Mouse (Mus musculus): ENCODE measurements around the gene Timm22.
A peak's percentile ranks its signal among the peaks of the same experiment; 100 is the strongest.

Gene Timm22

DNA sequence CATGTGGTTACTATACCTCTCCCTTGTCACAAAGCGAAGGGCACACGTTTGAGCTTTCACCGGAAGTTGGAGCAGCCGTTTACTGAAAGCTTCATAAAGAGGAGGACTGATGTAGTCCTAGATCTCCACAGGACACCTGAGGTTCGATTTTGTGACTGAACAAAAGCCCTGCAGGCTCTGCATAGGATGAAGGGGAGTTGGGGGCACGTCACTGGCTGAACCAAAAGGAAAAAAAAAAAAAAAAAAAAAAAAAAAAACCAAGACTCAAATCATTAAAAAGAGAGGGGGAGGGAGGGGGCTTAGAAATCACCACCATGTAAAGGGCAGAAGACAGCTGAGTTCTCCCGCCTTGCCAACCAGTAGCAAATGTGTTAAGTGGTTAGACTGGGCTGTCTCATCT lies 18.0 kb upstream of the Timm22 start:
- no peak for DNase-seq (ENCODE audit: inconsistent ontology term)

DNA sequence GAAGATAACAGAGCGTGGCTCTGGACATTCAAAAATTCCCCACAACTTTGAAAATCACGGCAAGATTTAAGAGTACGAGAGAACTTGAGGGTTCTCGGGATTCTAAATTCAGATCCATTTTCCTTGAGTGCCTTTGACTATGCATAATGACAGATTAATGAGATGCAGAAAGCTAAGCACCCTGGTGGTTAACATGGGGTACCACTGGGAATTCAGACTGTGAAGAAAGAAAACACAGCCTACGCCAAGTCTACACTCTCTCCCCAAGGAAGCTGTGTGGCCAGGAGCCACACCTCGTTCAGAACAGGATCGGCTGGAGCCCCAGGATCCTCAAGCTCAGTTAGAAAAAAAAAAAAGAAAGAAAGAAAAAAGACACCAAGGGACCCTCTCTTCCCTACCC lies 14.2 kb upstream of the Timm22 start:
- no peak for DNase-seq (ENCODE audit: inconsistent ontology term)

DNA sequence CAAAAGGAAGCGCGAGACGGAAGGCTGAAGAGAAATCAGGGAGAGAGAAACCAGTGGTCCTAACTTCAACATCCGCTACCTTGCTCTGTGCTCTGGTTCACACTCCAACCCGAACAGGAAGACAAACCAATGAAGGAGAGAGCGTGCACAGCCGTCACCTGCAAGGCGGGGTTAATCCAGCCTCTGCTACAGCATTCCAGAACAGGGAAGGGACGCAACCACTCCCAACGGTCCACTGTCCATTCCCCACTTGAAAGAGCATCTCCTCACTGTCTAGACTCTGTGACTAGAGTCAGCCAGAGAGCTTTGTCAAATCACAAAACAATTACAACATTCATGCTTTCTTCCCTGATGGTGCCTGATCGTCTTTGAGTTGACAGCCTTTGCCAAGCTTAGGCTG lies 13.8 kb upstream of the Timm22 start:
- no peak for DNase-seq (ENCODE audit: inconsistent ontology term)

DNA sequence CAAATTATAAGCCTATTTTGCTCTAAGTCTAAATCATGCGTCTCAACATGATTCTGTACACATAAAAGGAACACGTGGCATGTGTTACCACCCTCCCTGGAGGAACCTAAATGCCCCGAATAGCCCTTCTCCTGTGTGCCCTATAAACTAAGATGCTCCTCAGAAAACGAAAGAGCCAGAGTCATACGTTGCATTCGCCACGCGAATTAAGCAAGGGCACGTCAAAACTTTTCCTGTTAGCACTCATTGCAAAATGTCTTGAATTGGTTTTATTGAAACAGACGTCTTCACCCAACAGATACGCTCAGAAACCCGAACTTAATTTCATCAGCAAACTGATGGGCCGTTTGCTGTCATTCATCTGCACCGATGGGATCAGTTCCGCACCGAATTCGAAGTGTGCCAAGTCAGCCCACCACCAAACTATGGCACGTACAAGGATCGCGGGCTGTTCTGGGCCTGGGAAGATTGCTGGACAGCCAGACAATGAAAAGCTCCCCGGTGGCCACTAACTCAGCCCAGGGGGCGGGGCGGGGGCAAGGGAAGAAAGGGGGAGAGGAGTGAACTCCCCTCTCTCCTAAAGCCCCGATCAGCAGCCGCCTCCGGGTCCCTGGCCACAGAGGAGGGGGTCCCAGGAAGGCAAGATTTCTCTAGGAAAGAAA lies 9.0 kb upstream of the Timm22 start:
- peak; percentile 83 for DNase-seq (ENCODE audit: inconsistent ontology term)

DNA sequence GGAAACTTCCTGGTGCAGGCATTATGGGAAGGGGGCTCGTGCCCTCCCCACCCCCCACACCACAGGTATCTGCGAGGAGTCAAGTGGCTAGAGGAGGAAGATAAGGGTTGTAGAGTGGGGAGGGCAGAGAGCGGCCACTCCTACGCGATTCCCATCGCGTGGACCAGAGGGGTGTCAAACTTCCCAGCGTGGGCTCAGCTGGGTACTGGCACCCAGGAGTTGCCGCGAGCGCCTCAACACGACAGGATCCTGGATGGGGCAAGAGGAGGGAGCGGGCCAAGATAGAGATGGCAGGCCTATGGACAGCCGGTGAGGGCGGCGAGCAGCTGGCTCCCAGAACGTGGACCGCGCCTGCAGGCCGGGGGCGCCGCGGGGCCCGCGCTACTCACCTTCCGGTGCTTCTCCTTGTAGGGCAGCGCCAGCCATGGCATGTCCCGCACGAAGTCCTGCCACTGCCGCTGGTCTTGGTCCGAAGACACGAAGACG lies 8.4 kb upstream of the Timm22 start:
- DNase-seq (ENCODE audit: inconsistent ontology term): peak; percentile 66

DNA sequence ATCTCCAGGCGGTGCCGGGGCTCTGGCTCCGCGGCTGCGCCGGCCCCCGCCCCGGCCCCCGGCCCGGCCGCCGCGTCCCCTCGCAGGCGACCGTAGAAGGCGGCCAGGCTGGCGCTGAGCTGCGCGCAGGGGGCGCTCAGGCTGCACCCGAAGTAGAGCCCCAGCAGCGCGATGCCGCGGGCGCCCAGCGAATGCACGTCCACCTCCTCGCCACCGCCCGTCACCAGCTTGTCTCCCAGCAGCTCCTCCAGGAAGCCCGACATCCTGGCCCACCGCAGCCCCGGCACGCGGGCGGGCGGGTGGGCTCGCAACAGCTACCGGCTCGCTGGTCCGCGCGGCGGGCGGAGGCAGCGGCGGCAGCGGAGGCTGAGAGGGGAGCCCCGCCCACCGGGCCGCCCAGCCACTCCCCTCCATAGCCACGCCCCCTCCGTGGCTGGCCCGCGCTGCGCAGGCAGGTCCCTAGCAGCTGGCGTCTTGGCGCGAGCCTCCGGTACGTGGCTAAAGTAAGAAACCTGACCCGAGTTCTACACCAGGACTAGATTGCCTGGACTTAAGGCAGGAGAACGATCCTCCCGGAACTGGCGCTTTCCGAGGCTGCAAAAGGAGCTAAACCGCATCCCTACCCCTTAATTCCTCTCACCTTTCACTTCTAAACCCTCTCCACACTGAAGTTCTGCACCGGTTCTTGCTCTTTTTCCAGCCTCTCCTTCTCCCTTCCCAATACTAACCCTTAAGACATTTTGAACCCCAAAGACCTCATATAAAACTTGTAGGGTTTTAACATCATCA lies 7.8 kb upstream of the Timm22 start, which contains the start of gene Nxn:
Nxn (minus strand) TSS at position 343 of the 789 bp plus-strand sequence.
- DNase-seq (ENCODE audit: inconsistent ontology term): peak; percentile 94

DNA sequence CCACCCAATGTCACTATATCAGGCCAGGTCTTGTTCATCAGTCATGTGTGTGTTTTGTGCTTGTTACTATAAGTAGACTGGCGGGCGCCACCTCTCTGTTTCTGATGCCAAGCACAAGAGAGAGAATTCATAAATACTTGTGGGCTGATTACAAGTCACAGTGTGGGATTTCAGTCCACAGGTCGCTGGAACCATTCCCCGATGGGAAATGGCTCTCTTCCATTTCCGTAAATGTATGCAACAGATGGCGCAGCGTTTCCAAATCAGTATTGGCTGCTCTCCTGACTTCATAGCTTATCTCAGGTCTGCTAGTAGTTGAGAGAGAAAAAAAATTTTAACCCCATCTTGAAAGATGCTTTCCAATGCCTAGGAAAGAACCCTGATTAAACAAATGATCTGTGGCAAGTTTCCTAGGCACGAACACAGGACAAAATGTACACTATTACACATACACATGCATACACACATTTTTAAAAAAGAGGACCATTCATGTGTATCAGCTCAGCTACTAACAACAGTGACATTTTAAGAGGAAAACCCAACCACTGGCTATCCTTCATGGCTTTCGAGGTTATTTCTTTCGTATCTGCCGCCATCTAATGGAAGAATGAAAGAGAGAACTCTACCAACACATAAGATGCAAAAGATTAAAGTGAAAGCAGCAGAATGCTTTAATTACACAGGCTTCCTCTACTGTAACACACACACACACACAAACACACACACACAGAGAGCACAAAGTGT lies 7.0 kb upstream of the Timm22 start:
- peak; percentile 65 for DNase-seq (ENCODE audit: inconsistent ontology term)

DNA sequence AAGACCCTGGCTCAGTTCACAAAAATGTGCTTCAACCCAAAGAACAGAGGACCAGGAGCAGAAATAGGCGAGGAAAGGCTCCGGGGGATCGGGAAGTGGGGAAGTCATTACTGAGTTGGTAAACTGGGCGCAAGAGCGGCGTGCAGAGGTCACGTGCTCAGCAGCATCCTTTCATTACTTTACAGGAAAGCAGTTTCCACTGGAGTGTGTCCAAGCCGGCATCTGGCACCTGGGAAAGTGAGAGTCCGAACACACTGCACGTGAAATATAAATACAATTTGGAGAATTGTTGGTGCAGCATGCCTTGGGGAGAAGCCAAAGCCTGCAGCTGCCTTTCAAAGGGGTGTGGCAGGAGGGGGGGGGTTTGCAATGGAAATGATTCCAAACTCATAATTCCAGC lies 5.4 kb upstream of the Timm22 start:
- no peak for DNase-seq (ENCODE audit: inconsistent ontology term)

DNA sequence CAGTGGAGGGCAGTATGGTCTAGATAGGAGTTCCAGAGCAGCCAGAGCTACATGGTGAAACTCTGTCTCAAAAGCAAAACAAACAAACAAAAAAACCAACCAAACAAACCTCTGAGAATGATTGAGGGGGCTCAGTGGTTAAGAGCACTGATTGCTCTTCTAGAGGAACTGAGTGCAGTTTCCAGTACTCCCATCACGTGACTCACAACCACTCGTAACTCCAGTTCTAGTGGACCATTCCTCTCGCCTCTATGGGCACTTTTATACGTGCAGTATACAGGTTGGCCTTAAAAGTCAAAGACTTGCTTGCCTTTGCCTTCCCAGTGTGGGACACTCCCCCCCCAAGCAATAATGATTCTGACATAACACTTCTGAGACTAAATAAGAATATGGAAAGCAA lies 1.6 kb upstream of the Timm22 start:
- DNase-seq (ENCODE audit: inconsistent ontology term): no peak

DNA sequence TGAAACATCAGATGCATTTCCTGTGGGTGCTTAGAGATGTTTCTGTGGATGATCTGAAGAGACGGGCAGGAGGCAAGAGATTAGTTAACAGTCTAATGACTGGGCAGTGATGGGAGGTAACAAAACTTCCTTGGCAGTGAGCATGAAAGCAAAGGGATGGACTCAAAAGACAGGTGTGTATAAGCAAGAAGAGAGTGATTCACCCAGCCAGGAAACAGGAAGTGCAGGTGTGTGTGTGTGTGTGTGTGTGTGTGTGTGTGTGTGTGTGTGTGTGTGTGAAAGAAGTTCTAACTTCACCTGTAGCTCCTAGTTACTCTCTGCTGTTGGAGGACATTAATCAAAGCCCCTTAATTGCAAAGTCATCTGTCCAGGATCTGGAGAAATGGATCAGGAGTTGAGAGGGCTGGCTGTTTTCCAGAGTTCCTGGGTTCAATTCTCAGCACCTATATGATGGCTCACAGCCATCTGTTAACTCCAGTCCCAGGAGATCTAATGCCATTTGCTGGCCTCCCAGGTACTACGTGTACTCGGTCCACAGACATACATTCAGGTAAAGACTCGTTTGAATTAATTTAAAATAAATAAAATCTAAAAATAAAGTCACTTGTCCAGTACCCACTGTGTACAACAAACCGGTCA lies 1.0 kb upstream of the Timm22 start:
- no peak for DNase-seq (ENCODE audit: inconsistent ontology term)

DNA sequence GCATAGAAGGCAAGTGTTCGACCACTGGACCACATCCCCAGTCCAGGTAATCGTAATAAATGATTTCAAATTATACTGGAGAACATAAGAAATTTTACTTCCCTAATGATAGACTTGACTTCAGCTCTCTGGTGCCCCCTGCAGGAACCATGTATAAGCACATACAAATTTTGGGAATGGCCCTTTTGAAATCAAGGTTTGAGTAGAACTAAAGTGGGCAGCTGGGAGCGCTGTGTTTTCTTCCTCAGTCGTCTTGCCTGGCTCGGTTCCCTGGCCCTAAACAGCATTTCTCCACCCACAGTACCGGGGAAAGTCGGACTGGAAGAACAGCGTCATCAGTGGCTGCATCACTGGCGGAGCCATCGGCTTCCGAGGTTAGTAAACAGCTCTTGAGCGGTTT lies 4.1 kb downstream of the Timm22 start:
- peak; percentile 54 for DNase-seq (ENCODE audit: inconsistent ontology term)

DNA sequence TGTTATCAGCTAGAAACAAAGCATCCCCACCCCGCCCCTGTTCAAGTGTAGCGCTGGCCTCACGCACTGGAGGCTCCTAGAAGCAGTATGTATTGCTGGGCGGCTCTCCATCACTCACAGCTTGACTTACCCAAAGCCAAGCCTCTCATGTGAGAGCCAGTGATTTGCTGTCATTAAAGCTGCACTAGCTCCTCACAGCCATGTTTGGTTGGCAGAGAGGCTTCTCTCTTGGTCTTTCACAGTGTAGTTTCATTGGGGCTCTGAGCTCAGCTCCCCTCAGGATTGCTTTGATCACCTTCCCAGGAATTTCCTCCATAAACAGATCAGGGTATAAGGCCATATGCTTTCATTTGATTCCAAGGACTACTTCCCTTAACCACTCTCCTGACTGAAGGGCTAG lies 6.5 kb downstream of the Timm22 start:
- DNase-seq (ENCODE audit: inconsistent ontology term): no peak

DNA sequence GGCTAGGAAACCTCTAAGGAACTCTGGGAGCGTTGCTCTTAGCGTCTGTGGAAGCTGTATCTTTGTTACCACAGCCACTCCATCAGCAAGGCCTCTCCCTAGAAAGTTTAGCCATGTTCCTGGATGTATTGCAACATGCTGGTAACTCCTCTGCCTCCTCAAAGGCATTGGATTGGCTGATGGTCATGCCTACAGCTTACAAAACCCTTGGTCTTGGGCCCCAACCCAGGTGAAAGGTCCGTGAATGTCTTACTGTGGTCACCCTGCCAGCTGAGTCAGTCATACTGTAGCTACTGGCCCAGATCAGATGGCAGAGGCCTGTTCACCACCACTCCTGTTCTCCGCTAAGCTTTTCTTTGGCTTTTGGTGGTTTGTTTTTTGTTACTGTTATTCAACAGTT lies 8.2 kb downstream of the Timm22 start:
- DNase-seq (ENCODE audit: inconsistent ontology term): no peak

DNA sequence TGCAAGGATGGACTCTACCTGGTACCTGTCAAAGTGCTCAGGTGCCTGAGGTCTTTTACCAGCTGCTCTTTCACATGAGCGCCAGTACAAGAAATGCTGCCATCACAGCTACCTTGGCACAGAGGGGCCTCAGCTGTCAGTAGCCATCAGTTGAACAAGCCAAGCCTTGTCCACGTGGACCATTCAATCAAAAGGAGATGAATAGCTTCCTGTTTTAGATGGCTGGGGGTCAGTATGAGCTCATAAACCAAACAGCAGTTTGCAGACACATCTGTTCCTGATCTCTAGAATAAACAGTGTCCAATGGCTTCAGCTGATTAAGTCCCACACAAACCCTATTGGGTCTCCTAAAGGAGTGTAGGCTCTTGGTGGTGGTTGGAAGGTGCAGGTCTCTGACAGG lies 9.2 kb downstream of the Timm22 start:
- DNase-seq (ENCODE audit: inconsistent ontology term): no peak

DNA sequence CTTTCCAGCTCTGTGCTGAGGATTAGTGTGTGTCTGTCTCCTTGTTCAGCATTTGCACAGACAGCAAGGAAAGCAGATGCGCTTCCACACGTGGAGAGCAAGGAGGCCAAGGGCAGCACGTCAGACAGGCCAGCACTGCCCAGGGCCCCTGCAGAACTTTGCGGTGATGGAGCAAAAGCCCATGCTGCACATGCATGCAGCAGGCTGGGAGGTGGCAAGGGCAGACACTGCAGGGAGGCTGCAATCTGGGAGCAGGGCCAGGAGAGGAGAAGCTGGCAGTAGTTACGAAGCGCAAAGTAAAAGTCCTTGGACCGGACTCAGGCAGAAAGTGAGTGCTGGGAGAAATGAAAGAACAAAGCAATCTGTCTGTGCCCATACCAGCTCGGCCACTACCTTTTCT lies 11.7 kb downstream of the Timm22 start:
- DNase-seq (ENCODE audit: inconsistent ontology term): peak; percentile 46

DNA sequence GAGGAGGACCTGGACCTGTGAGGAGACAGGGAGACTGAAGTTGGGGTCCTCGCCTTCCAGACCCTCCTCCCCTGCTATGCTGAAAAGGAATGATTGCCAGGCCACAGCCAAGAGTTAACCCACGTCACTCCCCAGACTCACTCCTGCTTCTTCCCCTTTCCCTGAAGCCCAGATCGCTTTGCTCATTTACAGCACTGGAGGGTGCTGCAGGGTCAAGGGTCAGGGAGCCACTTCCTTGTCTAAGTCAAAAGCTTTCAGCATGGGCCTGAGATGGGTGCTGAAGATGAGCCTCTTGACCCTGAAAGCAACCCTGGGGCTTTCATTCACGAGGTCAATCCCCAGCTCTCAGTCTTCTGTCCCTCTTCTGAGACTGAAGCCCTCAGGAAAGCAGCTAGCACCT lies 12.4 kb downstream of the Timm22 start:
- DNase-seq (ENCODE audit: inconsistent ontology term): no peak

DNA sequence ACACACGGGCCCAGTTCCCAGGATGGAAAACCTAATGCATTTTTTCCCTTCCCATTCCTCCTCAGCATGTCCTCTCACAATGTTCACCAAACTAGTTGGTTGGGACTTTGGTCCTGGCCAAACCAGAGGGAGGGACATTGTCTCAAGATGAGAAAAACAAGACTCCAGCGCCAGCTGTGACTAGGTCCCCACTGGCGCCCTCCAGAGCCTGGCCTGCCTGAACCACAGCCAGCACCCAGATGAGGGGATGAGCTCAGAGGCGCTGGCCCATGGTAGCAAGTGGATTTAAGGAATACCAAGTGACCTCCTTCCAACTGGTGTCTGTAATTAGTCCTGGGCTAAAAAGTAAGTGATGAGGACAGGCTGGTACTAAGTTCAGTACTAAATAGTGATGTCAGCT lies 14.1 kb downstream of the Timm22 start:
- DNase-seq (ENCODE audit: inconsistent ontology term): no peak

DNA sequence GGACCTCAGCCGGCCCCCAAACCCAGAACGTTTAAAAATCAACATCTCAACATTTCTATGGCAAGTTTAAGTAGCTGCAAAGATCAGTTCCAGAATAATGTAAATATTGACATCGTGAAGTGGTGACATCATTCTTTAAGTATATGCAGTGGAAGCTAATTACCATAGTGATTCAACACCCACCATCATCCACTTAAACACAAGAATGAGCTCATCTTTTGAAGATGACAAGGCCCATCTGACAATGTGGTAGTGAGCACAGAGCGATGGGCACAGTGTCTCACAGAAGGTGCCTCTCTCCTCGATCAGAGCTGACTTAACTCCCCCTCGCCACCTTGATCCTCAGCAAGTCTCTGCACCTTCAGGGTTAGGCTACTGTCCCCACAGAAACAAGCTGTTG lies 19.0 kb downstream of the Timm22 start:
- no peak for DNase-seq (ENCODE audit: inconsistent ontology term)

DNA sequence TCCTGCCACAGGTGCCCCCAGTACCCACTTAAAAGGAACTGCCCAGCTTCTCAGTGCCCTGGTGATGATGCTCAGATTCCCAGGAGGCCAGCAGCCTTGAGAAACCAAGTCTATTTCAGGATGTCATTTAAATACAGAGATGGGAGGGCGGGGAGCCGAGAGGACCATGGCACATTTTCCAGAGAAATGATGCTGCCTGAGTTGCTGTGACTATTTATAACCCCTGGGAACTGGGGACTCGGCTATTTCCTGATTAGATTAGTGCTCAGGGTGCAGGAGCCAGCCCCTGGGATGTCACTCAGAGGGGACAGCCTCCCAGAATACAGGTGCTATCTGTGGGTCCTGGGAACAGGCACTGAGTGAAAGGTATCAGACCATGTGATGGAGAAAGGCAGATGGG lies 21.0 kb downstream of the Timm22 start:
- no peak for DNase-seq (ENCODE audit: inconsistent ontology term)

DNA sequence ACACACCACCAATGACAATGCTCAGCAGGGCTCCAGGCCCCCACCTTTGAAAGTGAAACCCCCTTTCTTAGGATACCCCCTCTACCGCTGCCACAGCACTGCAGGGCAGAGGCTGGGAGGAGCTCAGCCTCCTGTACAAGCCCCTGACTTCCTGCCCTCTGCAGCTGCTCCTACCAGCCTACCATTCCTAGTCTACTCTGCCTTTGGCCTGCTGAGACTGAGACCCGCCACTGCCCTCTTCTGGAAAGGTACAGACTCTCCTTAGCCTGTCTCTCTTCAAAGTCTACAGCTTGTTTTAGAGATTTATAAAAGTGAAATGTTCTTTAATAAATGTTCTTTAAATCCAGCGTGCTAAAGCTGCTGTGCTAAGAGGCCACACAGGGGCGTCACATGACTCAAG lies 22.3 kb downstream of the Timm22 start:
- DNase-seq (ENCODE audit: inconsistent ontology term): no peak

DNA sequence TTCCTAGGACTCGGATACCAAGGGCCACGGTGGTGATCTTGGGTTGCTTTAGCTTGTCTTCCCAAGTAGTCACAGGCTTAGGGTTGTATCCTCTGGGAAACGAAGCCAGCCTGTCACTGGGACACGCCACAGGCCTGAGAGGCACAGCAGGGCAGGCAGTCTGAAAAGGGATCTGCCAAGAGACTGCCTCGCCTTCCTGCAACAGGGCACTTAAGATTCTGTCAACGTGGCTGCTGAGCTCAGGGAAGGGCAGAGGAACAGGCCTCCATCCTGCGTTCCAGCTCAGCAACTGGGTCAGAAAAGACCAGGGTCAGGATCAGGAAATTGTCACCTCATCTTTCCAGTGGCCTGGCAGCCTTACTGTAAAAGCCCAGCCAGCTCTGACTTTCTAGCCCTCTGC lies 22.8 kb downstream of the Timm22 start:
- no peak for DNase-seq (ENCODE audit: inconsistent ontology term)

DNA sequence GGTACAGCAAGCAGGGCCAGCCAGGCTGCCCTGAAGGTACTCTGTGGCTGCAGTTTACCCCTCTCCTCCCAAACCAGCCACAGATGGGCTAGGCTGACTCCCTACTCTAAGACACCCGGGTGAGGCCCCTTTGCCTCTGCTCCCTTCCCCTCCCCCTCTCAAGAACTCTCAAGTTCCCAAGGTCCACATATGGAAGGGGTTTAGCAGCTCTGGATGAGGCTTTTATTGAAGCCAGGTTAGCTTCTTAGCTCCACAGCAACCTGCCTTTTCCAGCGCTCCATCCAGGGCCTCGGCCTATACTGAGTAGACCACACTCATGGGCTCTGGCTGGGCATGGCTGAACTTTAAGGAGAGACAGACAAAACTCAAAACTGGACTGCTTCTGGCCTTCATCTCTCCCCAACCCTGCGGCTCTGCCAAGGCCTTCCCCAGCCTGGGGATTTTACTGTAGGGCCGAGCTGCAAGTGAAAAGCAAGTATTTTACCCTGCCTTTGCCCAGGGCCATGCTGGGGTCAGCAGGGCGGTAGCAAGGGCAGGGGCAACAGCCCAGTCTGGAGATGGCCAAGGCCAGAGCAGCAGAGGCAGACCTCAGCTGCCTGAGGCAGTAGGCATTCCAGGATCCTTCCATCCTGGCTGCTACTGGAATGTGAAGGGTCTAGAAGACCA lies 23.3 kb downstream of the Timm22 start:
- no peak for DNase-seq (ENCODE audit: inconsistent ontology term)

All from Muller cell, postnatal 12 days (primary cell).